Mouse (Mus musculus): Measurements from ENCODE around the gene Esam. TPM values are rescaled to one million over a fixed set of nuclear protein-coding genes. Genes with fewer than 3 reads are reported as not detected.

The Esam gene
- polyA plus RNA-seq, 1 experiment, result 28.8 TPM

DNA sequence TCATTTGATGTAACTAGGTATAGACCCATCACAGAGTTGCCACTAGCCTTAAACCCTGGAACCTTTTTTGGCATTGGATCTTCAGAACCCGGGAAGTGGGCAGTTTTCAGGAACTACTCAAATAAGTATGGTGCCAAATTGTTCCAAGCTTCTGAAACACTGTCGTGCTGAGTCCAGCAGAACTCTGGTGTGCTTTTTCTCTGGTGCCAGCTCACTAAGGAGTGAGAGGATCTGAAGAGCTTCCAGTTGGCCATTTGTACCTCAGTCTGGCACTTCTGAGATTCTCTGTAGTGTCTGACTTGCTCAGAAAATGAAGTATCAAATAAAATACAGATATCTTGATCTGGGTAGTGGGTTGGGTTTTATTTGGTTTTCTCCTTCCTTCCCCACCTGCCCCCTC, 7.9 kb upstream of the Esam start:
- peak in 1 of 2 experiments; percentile 60 for DNase-seq
- Histone ChIP-seq H3K4me3 (replicated peaks; ENCODE audit: insufficient read depth, low read depth, low read length) (no peak overlapping the region), H3K27ac (ENCODE audit: insufficient read depth, low read length) (peak overlapping the region; percentile 58; the same call in 1 of the 2 replicates), H3K27me3 (ENCODE audit: control insufficient read depth, insufficient read depth, low read length) (no peaks in the 10 kb centered on the region), H3K4me1 (ENCODE audit: control insufficient read depth, insufficient read depth, low read length) (peaks cover 23% of the 10 kb centered on the region; the same call in 1 of the 2 replicates)
- WGBS, result 5% methylated on average over 2 of the region's 2 CpGs
- no peak for TF ChIP-seq CTCF (IDR thresholded peaks at IDR 0.05; ENCODE audit: borderline replicate concordance, insufficient read depth, low read depth, low read length)
- no peak for TF ChIP-seq POLR2A (IDR thresholded peaks at IDR 0.05; ENCODE audit: borderline replicate concordance, insufficient read depth, low read length)

DNA sequence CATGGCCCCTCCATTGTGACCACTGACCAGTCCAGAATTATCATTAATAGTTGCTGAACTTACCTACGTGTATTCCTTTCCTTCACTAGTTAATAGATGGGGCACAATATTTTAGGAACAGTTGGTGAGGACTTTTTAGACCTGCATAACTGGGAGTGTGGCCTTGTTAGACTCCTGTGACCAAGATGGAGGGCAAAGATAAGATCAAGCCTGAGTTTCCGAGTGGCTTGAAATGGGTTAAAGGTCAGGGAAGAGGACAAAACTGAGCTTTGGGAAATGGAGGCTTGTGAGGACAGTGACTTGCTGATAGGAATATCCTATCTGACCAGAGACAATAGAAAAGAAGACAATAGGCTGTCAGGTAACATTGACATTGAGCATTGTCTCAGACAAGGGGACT, 2.4 kb upstream of the Esam start:
- Histone ChIP-seq H3K4me1 (ENCODE audit: control insufficient read depth, insufficient read depth, low read length) (peaks cover 11% of the 10 kb centered on the region), H3K27ac (ENCODE audit: insufficient read depth, low read length) (no peak overlapping the region), H3K4me3 (replicated peaks; ENCODE audit: insufficient read depth, low read depth, low read length) (no peak overlapping the region), H3K27me3 (ENCODE audit: control insufficient read depth, insufficient read depth, low read length) (no peaks in the 10 kb centered on the region)
- no peak for TF ChIP-seq CTCF (IDR thresholded peaks at IDR 0.05; ENCODE audit: borderline replicate concordance, insufficient read depth, low read depth, low read length)
- TF ChIP-seq POLR2A (IDR thresholded peaks at IDR 0.05; ENCODE audit: borderline replicate concordance, insufficient read depth, low read length), result no peak
- no peak for DNase-seq
- 96% methylated on average over 2 of the region's 2 CpGs for WGBS

DNA sequence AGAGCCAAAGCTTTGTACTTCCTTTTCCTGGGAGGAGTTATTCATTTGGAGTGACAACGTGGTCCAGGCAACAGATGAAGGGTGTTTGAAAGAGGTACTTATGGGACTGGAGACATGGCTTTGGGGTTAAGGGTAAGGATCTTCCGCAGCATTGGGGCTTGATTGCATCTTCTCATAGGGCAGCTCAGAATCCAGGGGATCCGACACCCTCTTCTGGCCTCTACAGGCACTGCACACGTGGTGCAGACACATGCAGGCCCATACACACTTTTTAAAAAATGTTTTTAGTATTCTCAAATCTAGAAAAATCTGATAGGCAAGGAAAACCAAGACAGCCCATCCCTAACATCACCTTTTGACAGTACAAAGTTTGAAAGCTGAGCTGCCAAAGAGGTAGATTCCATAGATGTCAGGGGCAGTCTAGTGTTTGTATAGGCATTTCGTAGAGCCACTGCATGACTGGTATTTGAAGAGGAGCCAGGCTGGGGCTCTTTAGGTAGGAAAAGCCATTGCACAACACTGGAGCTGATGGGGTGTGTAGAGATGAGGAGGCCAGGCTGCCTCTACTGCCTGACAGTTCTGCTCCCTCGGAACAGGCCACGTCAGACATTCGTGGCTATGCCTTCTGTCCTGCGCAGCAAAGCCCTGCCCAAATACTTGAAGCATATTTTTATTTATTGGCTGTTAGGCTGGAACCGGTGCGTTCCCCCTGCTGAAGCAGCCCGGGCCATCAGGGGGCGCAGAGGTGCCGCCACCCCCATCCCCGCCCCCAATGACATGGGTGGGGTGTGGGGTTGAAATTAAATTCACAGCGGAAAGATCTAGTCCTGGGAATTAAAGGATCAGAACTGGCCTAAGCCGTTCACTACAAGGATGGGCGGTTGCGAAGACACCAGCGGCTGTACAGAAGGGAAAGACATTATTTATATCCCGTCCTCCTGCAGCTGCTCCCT, 1.2 kb upstream of the Esam start:
- DNase-seq, result no peak
- Histone ChIP-seq H3K4me1 (ENCODE audit: control insufficient read depth, insufficient read depth, low read length) (peaks cover 13% of the 10 kb centered on the region), H3K27ac (ENCODE audit: insufficient read depth, low read length) (no peak overlapping the region; the same call in 1 of the 2 replicates), H3K4me3 (replicated peaks; ENCODE audit: insufficient read depth, low read depth, low read length) (no peak overlapping the region), H3K27me3 (ENCODE audit: control insufficient read depth, insufficient read depth, low read length) (no peaks in the 10 kb centered on the region)
- TF ChIP-seq CTCF (IDR thresholded peaks at IDR 0.05; ENCODE audit: borderline replicate concordance, insufficient read depth, low read depth, low read length), result 0 out of 2 replicates have a peak, but pooled peaks have one; percentile 15
- no peak for TF ChIP-seq POLR2A (IDR thresholded peaks at IDR 0.05; ENCODE audit: borderline replicate concordance, insufficient read depth, low read length)
- WGBS, result 71% methylated on average over 21 of the region's 21 CpGs

DNA sequence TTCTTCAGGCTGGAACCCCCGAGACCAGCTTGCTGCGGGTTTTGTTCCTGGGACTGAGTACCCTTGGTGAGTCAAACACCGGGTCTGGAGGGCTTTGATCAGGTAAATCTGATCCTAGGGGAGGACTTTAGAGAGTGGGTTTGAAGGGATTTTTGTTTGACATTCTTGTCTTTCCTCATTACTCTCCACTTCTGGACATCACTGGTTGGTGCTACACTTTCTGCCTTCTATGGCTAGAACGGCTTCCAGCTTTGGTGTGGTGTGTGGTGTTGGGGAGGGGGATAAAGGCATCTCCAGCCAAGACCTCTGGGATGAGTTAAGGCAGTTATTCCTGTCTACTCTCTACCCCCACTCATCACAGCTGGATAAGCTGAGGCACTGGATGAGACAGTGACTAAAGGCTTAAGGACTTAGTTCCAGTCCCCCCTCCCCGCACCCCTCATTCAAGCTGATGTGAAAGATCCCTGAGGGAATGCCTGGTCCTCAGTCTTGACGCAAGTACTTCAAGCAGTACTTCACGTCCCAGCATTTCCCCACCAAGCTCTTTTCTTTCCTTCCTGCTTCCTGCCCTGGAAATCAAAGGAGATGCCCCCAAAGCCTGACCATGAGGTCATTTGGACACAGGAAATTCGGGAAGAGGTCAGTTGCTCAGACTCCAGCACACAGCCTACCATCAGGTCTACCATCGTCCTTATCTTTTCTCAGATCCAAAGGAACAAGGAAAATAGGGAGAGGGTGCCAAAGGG, 520 bp downstream of the Esam start:
- H3K4me3 ChIP-seq (replicated peaks; ENCODE audit: insufficient read depth, low read depth, low read length), result peak overlapping the region; percentile 34
- no peaks in the 10 kb centered on the region for H3K27me3 ChIP-seq (ENCODE audit: control insufficient read depth, insufficient read depth, low read length)
- H3K4me1 ChIP-seq (ENCODE audit: control insufficient read depth, insufficient read depth, low read length), result peaks cover 13% of the 10 kb centered on the region
- TF ChIP-seq CTCF (IDR thresholded peaks at IDR 0.05; ENCODE audit: borderline replicate concordance, insufficient read depth, low read depth, low read length), result no peak
- TF ChIP-seq POLR2A (IDR thresholded peaks at IDR 0.05; ENCODE audit: borderline replicate concordance, insufficient read depth, low read length), result no peak
- no peak for DNase-seq
- H3K27ac ChIP-seq (ENCODE audit: insufficient read depth, low read length), result no peak overlapping the region
- WGBS, result 70% methylated on average over 9 of the region's 9 CpGs

DNA sequence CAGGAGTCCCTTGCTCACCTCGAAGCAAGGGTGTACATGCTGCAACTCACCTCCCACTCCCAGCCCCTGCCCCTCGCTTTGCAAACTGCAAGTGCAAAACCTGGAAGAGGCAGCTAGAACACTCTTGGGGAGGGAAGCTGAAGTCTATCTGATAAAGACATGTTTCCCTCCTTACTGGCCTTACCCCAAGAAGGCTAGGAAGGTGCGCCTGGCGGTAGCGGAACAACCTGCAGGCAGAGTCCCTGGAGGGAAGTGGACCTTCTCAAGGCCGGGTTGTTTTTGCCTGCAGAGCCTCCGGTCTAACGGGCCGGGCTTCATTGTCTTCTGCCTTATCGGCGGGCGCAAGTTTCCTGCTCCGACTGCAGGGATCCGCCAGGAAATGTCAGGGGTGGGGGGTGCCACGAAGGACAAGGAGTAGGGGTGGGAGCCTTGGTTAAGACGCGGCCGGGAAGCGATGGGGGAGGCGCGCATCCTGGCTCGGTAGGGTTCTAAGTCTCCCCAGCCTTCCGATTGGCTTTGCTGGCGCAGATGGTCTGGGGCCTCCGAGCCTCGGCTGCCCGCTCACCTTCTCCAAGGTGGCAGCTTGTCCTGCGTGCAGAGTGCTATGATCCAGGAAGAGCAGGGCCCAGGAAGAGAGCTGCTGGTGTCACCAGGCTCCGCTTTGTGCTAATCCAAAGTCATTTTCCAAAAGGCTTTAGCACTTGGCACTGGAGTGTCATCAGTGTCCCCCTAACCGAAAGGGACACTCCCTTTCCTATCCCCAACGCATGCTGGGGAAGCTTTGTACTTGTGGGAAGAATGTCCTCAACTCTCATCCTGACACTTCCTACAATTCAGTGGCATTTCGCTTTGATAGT, 2.4 kb downstream of the Esam start:
- H3K27me3 ChIP-seq (ENCODE audit: control insufficient read depth, insufficient read depth, low read length), result no peaks in the 10 kb centered on the region
- WGBS, result 3% methylated on average over 32 of the region's 32 CpGs
- peak overlapping the region; percentile 62 for H3K4me3 ChIP-seq (replicated peaks; ENCODE audit: insufficient read depth, low read depth, low read length)
- H3K27ac ChIP-seq (ENCODE audit: insufficient read depth, low read length), result peak overlapping the region; percentile 2; the same call in 1 of the 2 replicates
- DNase-seq, result peak; percentile 52 to 66
- H3K4me1 ChIP-seq (ENCODE audit: control insufficient read depth, insufficient read depth, low read length), result peaks cover 13% of the 10 kb centered on the region
- no peak for TF ChIP-seq POLR2A (IDR thresholded peaks at IDR 0.05; ENCODE audit: borderline replicate concordance, insufficient read depth, low read length)
- peak; percentile 14; the same call in 1 of the 2 replicates for TF ChIP-seq CTCF (IDR thresholded peaks at IDR 0.05; ENCODE audit: borderline replicate concordance, insufficient read depth, low read depth, low read length)

DNA sequence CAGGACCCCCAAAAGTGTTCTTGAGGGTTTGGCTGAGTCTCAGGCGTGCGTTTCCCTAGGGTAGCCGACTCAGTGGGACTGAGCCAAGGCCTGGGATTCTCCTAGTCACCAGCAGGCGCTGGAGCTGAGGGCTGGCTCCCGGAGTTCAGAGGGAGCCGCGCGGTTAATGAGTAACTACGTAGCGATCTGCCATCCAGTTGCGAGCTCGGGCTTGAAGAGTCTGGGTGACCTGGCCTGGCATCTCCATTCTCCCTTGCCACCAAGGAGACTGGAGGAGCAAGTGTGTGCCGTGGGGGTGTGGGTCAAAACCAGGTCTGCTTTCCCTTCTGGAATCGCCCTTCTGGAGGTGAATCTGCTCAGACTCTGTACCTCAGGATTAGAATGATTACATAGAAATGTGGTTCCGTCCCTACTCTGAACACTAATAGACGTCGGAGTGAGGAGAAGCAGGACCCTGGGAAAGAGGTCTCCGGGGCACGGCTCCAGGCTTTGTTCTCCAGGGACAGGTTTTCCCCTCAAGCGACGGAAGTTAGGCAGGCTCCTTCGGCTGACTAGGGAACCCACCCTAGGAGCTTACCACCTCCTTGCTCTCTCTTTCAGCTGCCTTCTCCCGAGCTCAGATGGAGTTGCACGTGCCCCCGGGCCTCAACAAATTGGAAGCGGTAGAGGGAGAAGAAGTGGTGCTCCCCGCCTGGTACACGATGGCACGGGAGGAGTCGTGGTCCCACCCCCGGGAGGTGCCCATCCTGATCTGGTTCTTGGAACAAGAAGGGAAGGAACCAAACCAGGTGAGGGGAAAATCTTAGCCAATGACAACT, 3.2 kb downstream of the Esam start:
- no peak for TF ChIP-seq POLR2A (IDR thresholded peaks at IDR 0.05; ENCODE audit: borderline replicate concordance, insufficient read depth, low read length)
- peak; percentile 37 for TF ChIP-seq CTCF (IDR thresholded peaks at IDR 0.05; ENCODE audit: borderline replicate concordance, insufficient read depth, low read depth, low read length)
- Histone ChIP-seq H3K4me3 (replicated peaks; ENCODE audit: insufficient read depth, low read depth, low read length) (peak overlapping the region; percentile 62), H3K27ac (ENCODE audit: insufficient read depth, low read length) (no peak overlapping the region), H3K27me3 (ENCODE audit: control insufficient read depth, insufficient read depth, low read length) (no peaks in the 10 kb centered on the region), H3K4me1 (ENCODE audit: control insufficient read depth, insufficient read depth, low read length) (peaks cover 13% of the 10 kb centered on the region)
- DNase-seq, result peak; percentile 58 to 61
- 14% methylated on average over 31 of the region's 31 CpGs for WGBS
